Mouse (Mus musculus): Measurements from ENCODE around the gene Mapre1.

DNA sequence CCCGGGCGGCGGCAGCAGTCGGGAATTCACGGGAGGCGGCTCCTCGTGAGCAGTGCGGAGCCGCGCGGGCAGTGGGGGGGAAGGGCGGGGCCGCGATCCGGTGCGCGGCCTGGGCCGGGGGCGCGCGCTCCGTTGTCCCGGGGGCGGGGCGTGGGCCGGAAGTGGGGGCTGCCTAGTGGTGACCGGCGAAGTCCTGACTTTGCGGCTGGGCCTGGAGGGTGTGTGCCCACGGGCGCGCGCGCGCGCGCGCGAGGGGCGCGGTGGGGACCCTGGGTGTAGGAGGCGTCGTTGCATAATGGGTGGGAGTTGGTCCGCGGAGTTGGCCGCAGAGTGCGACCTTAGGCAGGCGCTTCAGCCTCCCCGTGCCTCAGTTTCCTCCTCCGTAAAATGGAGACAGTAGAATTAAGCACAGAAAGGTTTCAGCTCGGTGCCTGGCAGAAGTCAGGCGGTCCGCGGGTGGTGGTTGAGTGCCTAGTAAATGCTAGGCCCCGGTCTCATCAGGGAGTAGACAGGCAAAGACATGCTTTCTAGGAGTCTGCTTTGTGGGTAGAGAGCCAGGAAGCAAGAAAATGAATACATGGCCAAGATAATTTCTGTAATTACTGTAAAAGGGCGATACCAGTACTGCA lies 477 bp downstream of the Mapre1 start:
- TF ChIP-seq CTCF (IDR thresholded peaks at IDR 0.05; ENCODE audit: extremely low read depth, insufficient read length, insufficient replicate concordance, low read depth, low read length) = no peak
- no peak for TF ChIP-seq POLR2A (IDR thresholded peaks at IDR 0.05; ENCODE audit: low read depth, low read length)

All from small intestine, adult 2 months (tissue).